Mouse (Mus musculus) ES-Bruce4 (cell line): ENCODE results near the gene Lrrfip2. TPM values are rescaled to one million over a fixed set of nuclear protein-coding genes. Genes with fewer than 3 reads are reported as not detected.

Source experiments
- H3K27ac ChIP-seq: 2 replicates; pipeline ENCODE4 v1.5.1; 2012; ENCODE audit warnings: low read length, inconsistent platforms; ENCODE audit not compliant: insufficient read depth
- H3K27me3 ChIP-seq: 2 replicates; pipeline ENCODE4 v1.6.1; 2012; ENCODE audit warnings: mild to moderate bottlenecking, low read length, inconsistent platforms; ENCODE audit not compliant: control insufficient read depth, poor library complexity, insufficient read depth, severe bottlenecking
- H3K36me3 ChIP-seq: 2 replicates; pipeline ENCODE4 v1.6.1; 2012; ENCODE audit warnings: inconsistent platforms, mild to moderate bottlenecking, low read length, moderate library complexity; ENCODE audit not compliant: control insufficient read depth, poor library complexity, insufficient read depth, severe bottlenecking
- H3K4me1 ChIP-seq: one replicate; pipeline ENCODE4 v1.8.1; 2011; ENCODE audit warnings: low read length; ENCODE audit not compliant: control insufficient read depth, insufficient read depth
- H3K4me3 ChIP-seq: 2 replicates; pipeline ENCODE4 v1.5.1; 2011; ENCODE audit warnings: low read depth, mild to moderate bottlenecking, low read length
- H3K9ac ChIP-seq: 2 replicates; pipeline ENCODE4 v1.6.1; 2012; ENCODE audit warnings: low read depth, mild to moderate bottlenecking, inconsistent platforms; ENCODE audit not compliant: poor library complexity, severe bottlenecking
- H3K9me3 ChIP-seq: replicated peaks from 2 replicates; pipeline ENCODE4 v1.6.1; 2012; ENCODE audit warnings: mild to moderate bottlenecking, low read length, inconsistent platforms; ENCODE audit not compliant: control insufficient read depth, poor library complexity, insufficient read depth, severe bottlenecking
- CTCF ChIP-seq: IDR thresholded peaks from one replicate; pipeline ENCODE4 v1.8.1; 2011; ENCODE audit warnings: low read depth, low read length
- EP300 ChIP-seq: IDR thresholded peaks from 2 replicates; pipeline ENCODE4 v1.6.1; 2011; ENCODE audit warnings: low read depth, low read length; ENCODE audit not compliant: insufficient read depth
- POLR2A ChIP-seq: IDR thresholded peaks from one replicate; pipeline ENCODE4 v1.8.1; 2011; ENCODE audit warnings: low read length; ENCODE audit not compliant: insufficient read depth
- polyA plus RNA-seq: library from polyadenylated mRNA; stranded (reverse); fragments of >200 nt; gene quantifications from 2 replicates; pipeline ENCODE4 v1.2.4, GENCODE M21; 2011; ENCODE audit warnings: low read depth; ENCODE audit not compliant: missing spikeins, insufficient read depth, insufficient read length

Lrrfip2 gene
- polyA plus RNA-seq, 1 experiment: 62.0 TPM

- Histone ChIP-seq H3K9me3 (no peaks in the 10 kb centered on the region), H3K4me1 (no peaks in the 10 kb centered on the region), H3K9ac (no peak overlapping the region), H3K4me3 (no peak overlapping the region), H3K27me3 (no peaks in the 10 kb centered on the region), H3K36me3 (peaks cover 2% of the 10 kb centered on the region; the same call in 1 of the 2 replicates), H3K27ac (no peak overlapping the region)
- TF ChIP-seq CTCF (no peak), POLR2A (no peak), EP300 (no peak)
Measured at GRCm38 (mm10) chr9:111197116-111197515, 79.7 kb downstream of the Lrrfip2 start.

GRCm38 (mm10) chr9:111197712-111198111 is 80.3 kb downstream of the Lrrfip2 start:
- Histone ChIP-seq H3K9ac (no peak overlapping the region), H3K9me3 (no peaks in the 10 kb centered on the region), H3K27ac (no peak overlapping the region), H3K4me3 (no peak overlapping the region), H3K4me1 (no peaks in the 10 kb centered on the region), H3K27me3 (no peaks in the 10 kb centered on the region), H3K36me3 (peaks cover 2% of the 10 kb centered on the region; the same call in 1 of the 2 replicates)
- TF ChIP-seq POLR2A: no peak
- no peak for TF ChIP-seq EP300
- no peak for TF ChIP-seq CTCF

GRCm38 (mm10) chr9:111198332-111198731 is 80.9 kb downstream of the Lrrfip2 start:
- peaks cover 2% of the 10 kb centered on the region; the same call in 1 of the 2 replicates for H3K36me3 ChIP-seq
- H3K9me3 ChIP-seq: no peaks in the 10 kb centered on the region
- H3K27me3 ChIP-seq: no peaks in the 10 kb centered on the region
- H3K9ac ChIP-seq: no peak overlapping the region
- H3K4me1 ChIP-seq: no peaks in the 10 kb centered on the region
- H3K27ac ChIP-seq: no peak overlapping the region
- TF ChIP-seq POLR2A: no peak
- TF ChIP-seq CTCF: no peak
- TF ChIP-seq EP300: no peak
- no peak overlapping the region for H3K4me3 ChIP-seq

- Histone ChIP-seq H3K36me3 (peaks cover 2% of the 10 kb centered on the region; the same call in 1 of the 2 replicates), H3K9me3 (no peaks in the 10 kb centered on the region), H3K4me3 (no peak overlapping the region), H3K9ac (no peak overlapping the region), H3K4me1 (no peaks in the 10 kb centered on the region), H3K27me3 (no peaks in the 10 kb centered on the region), H3K27ac (no peak overlapping the region)
- TF ChIP-seq CTCF (no peak), POLR2A (no peak), EP300 (no peak)
Measured at GRCm38 (mm10) chr9:111200208-111200607, 82.8 kb downstream of the Lrrfip2 start.

- Histone ChIP-seq H3K27ac (no peak overlapping the region), H3K4me1 (no peaks in the 10 kb centered on the region), H3K9me3 (no peaks in the 10 kb centered on the region), H3K36me3 (no peaks in the 10 kb centered on the region), H3K27me3 (no peaks in the 10 kb centered on the region), H3K4me3 (no peak overlapping the region), H3K9ac (no peak overlapping the region)
- TF ChIP-seq EP300: no peak
Measured at GRCm38 (mm10) chr9:111204601-111205375, 87.4 kb downstream of the Lrrfip2 start.

- Histone ChIP-seq H3K9me3 (no peaks in the 10 kb centered on the region), H3K4me1 (no peaks in the 10 kb centered on the region), H3K4me3 (no peak overlapping the region), H3K27ac (no peak overlapping the region), H3K36me3 (no peaks in the 10 kb centered on the region), H3K9ac (no peak overlapping the region), H3K27me3 (no peaks in the 10 kb centered on the region)
- TF ChIP-seq CTCF (no peak), EP300 (no peak), POLR2A (no peak)
Measured at GRCm38 (mm10) chr9:111207683-111208082, 90.3 kb downstream of the Lrrfip2 start.
